Mouse (Mus musculus) kidney, adult 2 months (tissue): ENCODE results near the gene Ap5z1. TPM values are rescaled to one million over a fixed set of nuclear protein-coding genes. Genes with fewer than 3 reads are reported as not detected.
A peak's percentile ranks its signal among the peaks of the same experiment; 100 is the strongest.

Source experiments
- DNase-seq: peaks from one replicate; pipeline ENCODE4 v3.0.0; 2021
- H3K27ac ChIP-seq: fragments of 200-500 bp; 2 replicates; pipeline ENCODE4 v1.5.1; 2012; ENCODE audit warnings: low read depth, low read length, control low read depth, inconsistent platforms; ENCODE audit not compliant: insufficient read depth
- H3K27me3 ChIP-seq: fragments of 200-500 bp; replicated peaks from 2 replicates; pipeline ENCODE4 v1.6.1; 2012; ENCODE audit warnings: mild to moderate bottlenecking, moderate library complexity, low read length, inconsistent platforms; ENCODE audit not compliant: control insufficient read depth, insufficient read depth
- H3K36me3 ChIP-seq: fragments of 200-500 bp; 2 replicates; pipeline ENCODE4 v1.6.1; 2012; ENCODE audit warnings: mild to moderate bottlenecking, moderate library complexity, low read length, inconsistent platforms; ENCODE audit not compliant: control insufficient read depth, insufficient read depth
- H3K4me1 ChIP-seq: fragments of 200-500 bp; 2 replicates; pipeline ENCODE4 v1.6.1; 2011; ENCODE audit warnings: low read length; ENCODE audit not compliant: control insufficient read depth, insufficient read depth
- H3K4me3 ChIP-seq: fragments of 200-500 bp; 2 replicates; pipeline ENCODE4 v1.5.1; 2011; ENCODE audit warnings: mild to moderate bottlenecking, low read depth, low read length, control low read depth; ENCODE audit not compliant: insufficient read depth
- CTCF ChIP-seq: fragments of 200-500 bp; conservative IDR thresholded peaks from 2 replicates; pipeline ENCODE4 v1.5.1; 2011; ENCODE audit warnings: low read depth, mild to moderate bottlenecking, control low read depth, low read length, moderate library complexity, mixed read lengths; ENCODE audit not compliant: insufficient read depth, insufficient read length
- POLR2A ChIP-seq: fragments of 200-500 bp; IDR thresholded peaks from one replicate; pipeline ENCODE4 v1.6.1; 2011; ENCODE audit warnings: low read depth, low read length, control low read depth
- WGBS: fragments of 180-500 bp; shearing (Covaris S2); methylation state at CpG from one replicate; pipeline ENCODE4 v1.1.7; 2018; 5-methylcytosine and 5-hydroxymethylcytosine counted together
- polyA plus RNA-seq: library from polyadenylated mRNA; depleted of rRNA; stranded (reverse); fragments of >200 nt; gene quantifications from 2 replicates; pipeline ENCODE4 v1.2.3, GENCODE M21; 2012

The Ap5z1 gene
- polyA plus RNA-seq, 1 experiment: 37.4 TPM

GRCm38 (mm10) chr5:142428691-142429090 lies 35.1 kb upstream of the Ap5z1 start:
- no peaks in the 10 kb centered on the region for H3K36me3 ChIP-seq
- TF ChIP-seq CTCF: no peak
- TF ChIP-seq POLR2A: no peak
- no peak overlapping the region for H3K4me3 ChIP-seq
- WGBS: 82% methylated on average over 6 of the region's 6 CpGs
- DNase-seq: no peak
- H3K27ac ChIP-seq: no peak overlapping the region
- no peaks in the 10 kb centered on the region for H3K27me3 ChIP-seq
- peaks cover 25% of the 10 kb centered on the region for H3K4me1 ChIP-seq

- WGBS: 76% methylated on average over 12 of the region's 12 CpGs
These were observed 32.7 kb upstream of the Ap5z1 start for GRCm38 (mm10) chr5:142431029-142431428.

GRCm38 (mm10) chr5:142431811-142432434 lies 31.8 kb upstream of the Ap5z1 start:
- TF ChIP-seq POLR2A (no peak), CTCF (no peak)
- Histone ChIP-seq H3K27ac (no peak overlapping the region), H3K4me3 (no peak overlapping the region), H3K27me3 (no peaks in the 10 kb centered on the region), H3K4me1 (no peaks in the 10 kb centered on the region; the same call in 1 of the 2 replicates), H3K36me3 (0 out of 2 replicates have a peak, but pooled peaks cover 2% of the 10 kb centered on the region)
- WGBS: 69% methylated on average over 9 of the region's 9 CpGs
- peak; percentile 58 for DNase-seq

More at GRCm38 (mm10) chr5:142431029-142431428, 32.7 kb upstream of the Ap5z1 start:
- H3K4me1 ChIP-seq: peaks cover 3% of the 10 kb centered on the region
- no peak overlapping the region for H3K27ac ChIP-seq
- H3K4me3 ChIP-seq: no peak overlapping the region
- no peak for DNase-seq
- H3K27me3 ChIP-seq: no peaks in the 10 kb centered on the region
- H3K36me3 ChIP-seq: 0 out of 2 replicates have a peak, but pooled peaks cover 2% of the 10 kb centered on the region
- TF ChIP-seq POLR2A (no peak), CTCF (no peak)

GRCm38 (mm10) chr5:142432695-142433094 lies 31.0 kb upstream of the Ap5z1 start:
- Histone ChIP-seq H3K36me3 (0 out of 2 replicates have a peak, but pooled peaks cover 2% of the 10 kb centered on the region), H3K27ac (no peak overlapping the region), H3K4me1 (no peaks in the 10 kb centered on the region; the same call in 1 of the 2 replicates), H3K4me3 (no peak overlapping the region), H3K27me3 (no peaks in the 10 kb centered on the region)
- TF ChIP-seq POLR2A (no peak), CTCF (no peak)
- WGBS: 83% methylated on average over 4 of the region's 4 CpGs
- DNase-seq: no peak

GRCm38 (mm10) chr5:142434052-142434451 lies 29.7 kb upstream of the Ap5z1 start:
- H3K4me3 ChIP-seq: no peak overlapping the region
- no peak for DNase-seq

GRCm38 (mm10) chr5:142435736-142436135 lies 28.0 kb upstream of the Ap5z1 start:
- WGBS: 97% methylated on average over 15 of the region's 15 CpGs
- no peaks in the 10 kb centered on the region for H3K27me3 ChIP-seq
- H3K36me3 ChIP-seq: 0 out of 2 replicates have a peak, but pooled peaks cover 2% of the 10 kb centered on the region
- peaks cover 12% of the 10 kb centered on the region; the same call in 1 of the 2 replicates for H3K4me1 ChIP-seq
- no peak overlapping the region for H3K27ac ChIP-seq
- no peak overlapping the region for H3K4me3 ChIP-seq
- no peak for DNase-seq
- no peak for TF ChIP-seq CTCF
- TF ChIP-seq POLR2A: no peak

More at GRCm38 (mm10) chr5:142434052-142434451, 29.7 kb upstream of the Ap5z1 start:
- 0 out of 2 replicates have a peak, but pooled peaks cover 2% of the 10 kb centered on the region for H3K36me3 ChIP-seq
- TF ChIP-seq POLR2A (no peak), CTCF (no peak)
- WGBS: 95% methylated on average over 5 of the region's 5 CpGs
- H3K27me3 ChIP-seq: no peaks in the 10 kb centered on the region
- no peak overlapping the region for H3K27ac ChIP-seq
- H3K4me1 ChIP-seq: peaks cover under 1% of the 10 kb centered on the region; the same call in 1 of the 2 replicates

- no peak overlapping the region for H3K4me3 ChIP-seq
- H3K4me1 ChIP-seq: peaks cover 27% of the 10 kb centered on the region
- TF ChIP-seq CTCF (no peak), POLR2A (no peak)
- H3K27me3 ChIP-seq: no peaks in the 10 kb centered on the region
- no peak for DNase-seq
- no peak overlapping the region for H3K27ac ChIP-seq
- 84% methylated on average over 16 of the region's 16 CpGs for WGBS
- 0 out of 2 replicates have a peak, but pooled peaks cover 2% of the 10 kb centered on the region for H3K36me3 ChIP-seq
These were observed 25.3 kb upstream of the Ap5z1 start for GRCm38 (mm10) chr5:142438380-142438938.
